Mouse (Mus musculus): ENCODE results near the gene Rabgef1.
"Not testable (repeated sequence)": the region's sequence is repeated elsewhere in the genome, so short reads cannot be mapped to it uniquely, and the experiment has no call there.

Gene Rabgef1

GRCm38 (mm10) chr5:130205441-130206023 lies 33.9 kb downstream of the Rabgef1 start:
- intact Hi-C loops (cut with DNase I) = no loop called here

GRCm38 (mm10) chr5:130207299-130207698 lies 35.7 kb downstream of the Rabgef1 start:
- intact Hi-C loops (cut with DNase I) = no loop called here

- intact Hi-C loops (cut with DNase I) = no loop called here
These were observed 41.4 kb downstream of the Rabgef1 start for GRCm38 (mm10) chr5:130212956-130213355.

- intact Hi-C loops (cut with DNase I) = no loop called here
These were observed 45.2 kb downstream of the Rabgef1 start, which contains the start of gene Tmem248 for GRCm38 (mm10) chr5:130216781-130217180. TSS of gene Tmem248 (plus strand) at chr5:130217081.

- intact Hi-C loops (cut with DNase I) = no loop called here
These were observed 45.8 kb downstream of the Rabgef1 start for GRCm38 (mm10) chr5:130217406-130217805.

- intact Hi-C loops (cut with DNase I) = no loop called here
These were observed 46.7 kb downstream of the Rabgef1 start for GRCm38 (mm10) chr5:130218336-130218735.

- intact Hi-C loops (cut with DNase I) = loop anchor here (5.0 kb wide), 1 partner anchor 49 kb away; the partner anchor contains the start of gene Rabgef1
These were observed 49.7 kb downstream of the Rabgef1 start for GRCm38 (mm10) chr5:130221316-130221715.

- intact Hi-C loops (cut with DNase I) = loop anchor here (5.0 kb wide), 1 partner anchor 49 kb away; the partner anchor contains the start of gene Rabgef1
These were observed 50.2 kb downstream of the Rabgef1 start for GRCm38 (mm10) chr5:130221760-130222145.

GRCm38 (mm10) chr5:130222146-130223004 lies 50.8 kb downstream of the Rabgef1 start:
- intact Hi-C loops (cut with DNase I) = loop anchor here (5.0 kb wide), 1 partner anchor 50 kb away; the partner anchor contains the start of gene Rabgef1

- intact Hi-C loops (cut with DNase I) = no loop called here
These were observed 55.2 kb downstream of the Rabgef1 start for GRCm38 (mm10) chr5:130226790-130227189.

GRCm38 (mm10) chr5:130228120-130228519 lies 56.5 kb downstream of the Rabgef1 start:
- intact Hi-C loops (cut with DNase I) = no loop called here

- intact Hi-C loops (cut with DNase I) = no loop called here
These were observed 64.7 kb downstream of the Rabgef1 start for GRCm38 (mm10) chr5:130236302-130236701.

GRCm38 (mm10) chr5:130239236-130239635 lies 67.6 kb downstream of the Rabgef1 start:
- intact Hi-C loops (cut with DNase I) = no loop called here

- intact Hi-C loops (cut with DNase I) = no loop called here
These were observed 68.3 kb downstream of the Rabgef1 start for GRCm38 (mm10) chr5:130239856-130240255.

GRCm38 (mm10) chr5:130241426-130241825 lies 69.8 kb downstream of the Rabgef1 start:
- intact Hi-C loops (cut with DNase I) = no loop called here

- intact Hi-C loops (cut with DNase I) = no loop called here
These were observed 76.2 kb downstream of the Rabgef1 start for GRCm38 (mm10) chr5:130247823-130248222.

- intact Hi-C loops (cut with DNase I) = no loop called here
These were observed 82.8 kb downstream of the Rabgef1 start for GRCm38 (mm10) chr5:130254164-130255016.

GRCm38 (mm10) chr5:130255017-130255720 lies 83.6 kb downstream of the Rabgef1 start, which contains the start of the genes Sbds and Tyw1:
TSS of gene Sbds (minus strand) at chr5:130255530.
TSS of gene Tyw1 (plus strand) at chr5:130255619.
- intact Hi-C loops (cut with DNase I) = no loop called here

GRCm38 (mm10) chr5:130255799-130256525 lies 84.4 kb downstream of the Rabgef1 start:
- intact Hi-C loops (cut with DNase I) = not testable (repeated sequence)
